Mouse (Mus musculus): ENCODE measurements around the gene Lgr6.

Gene Lgr6

DNA sequence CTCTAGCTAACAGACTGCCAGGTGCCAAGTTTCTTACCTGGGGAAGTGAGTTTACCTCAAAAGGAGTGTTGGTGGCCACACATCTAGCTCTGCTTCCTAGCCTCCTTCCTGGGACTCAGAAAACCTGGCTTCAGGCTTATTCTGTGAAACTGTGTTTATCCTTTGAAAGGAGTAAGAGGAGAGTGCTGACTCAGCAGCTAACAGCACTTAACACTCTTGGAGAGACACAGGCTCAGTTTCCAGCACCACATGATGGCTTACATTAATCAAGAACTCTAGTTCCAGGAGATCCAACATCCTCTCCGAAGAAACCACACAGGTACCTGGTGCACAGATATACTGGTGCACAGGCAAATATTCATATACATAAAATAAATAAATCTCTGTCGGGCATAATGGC, 162.2 kb downstream of the Lgr6 start:
- no peak for DNase-seq

- no peak for DNase-seq
These were observed 164.2 kb downstream of the Lgr6 start for GRCm38 (mm10) chr1:134940863-134941262.

DNA sequence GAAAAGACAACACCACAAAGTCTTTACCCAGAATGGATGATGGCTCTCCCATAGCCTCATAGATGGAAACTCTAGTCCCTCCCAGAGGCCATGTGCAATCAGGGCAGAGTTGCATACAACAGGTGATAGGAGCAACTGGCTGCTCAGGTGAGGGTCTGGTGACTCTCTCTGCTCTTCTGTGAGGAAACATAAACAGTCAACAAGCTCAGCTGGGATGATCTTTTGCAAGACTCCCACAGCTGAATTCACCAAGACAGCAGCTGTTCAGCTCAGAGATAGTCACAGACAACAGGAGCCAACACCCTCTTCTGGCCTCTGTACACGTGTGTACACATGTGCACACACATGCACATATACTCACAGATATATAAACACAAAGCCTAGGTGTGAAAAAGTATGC, 166.8 kb downstream of the Lgr6 start:
- no peak for DNase-seq

- no peak for DNase-seq
These were observed 168.7 kb downstream of the Lgr6 start for GRCm38 (mm10) chr1:134936335-134936734.

All from cerebellum, postnatal 14 days (tissue).